Mouse (Mus musculus) thymus, adult 2 months (tissue): ENCODE results near the gene Pigk. TPM values are rescaled to one million over a fixed set of nuclear protein-coding genes. Genes with fewer than 3 reads are reported as not detected.
A peak's percentile ranks its signal among the peaks of the same experiment; 100 is the strongest.

Source experiments
- DNase-seq: peaks from one replicate; pipeline ENCODE4 v3.0.0; 2021
- H3K27ac ChIP-seq: fragments of 200-500 bp; 2 replicates; pipeline ENCODE4 v1.5.1; 2012; ENCODE audit warnings: low read length, control low read depth; ENCODE audit not compliant: control insufficient read depth, insufficient read depth
- H3K27me3 ChIP-seq: fragments of 200-500 bp; 2 replicates; pipeline ENCODE4 v1.6.1; 2012; ENCODE audit warnings: mild to moderate bottlenecking, low read length, moderate library complexity, mixed read lengths; ENCODE audit not compliant: control insufficient read depth, insufficient read depth
- H3K36me3 ChIP-seq: fragments of 200-500 bp; 2 replicates; pipeline ENCODE4 v1.6.1; 2012; ENCODE audit warnings: mild to moderate bottlenecking, low read length, moderate library complexity; ENCODE audit not compliant: control insufficient read depth, insufficient read depth
- H3K4me1 ChIP-seq: fragments of 200-500 bp; replicated peaks from 2 replicates; pipeline ENCODE4 v1.6.1; 2012; ENCODE audit warnings: low read length; ENCODE audit not compliant: control insufficient read depth, insufficient read depth
- H3K4me3 ChIP-seq: fragments of 200-500 bp; 2 replicates; pipeline ENCODE4 v1.5.1; 2012; ENCODE audit warnings: mild to moderate bottlenecking, low read length, control low read depth, moderate library complexity; ENCODE audit not compliant: control insufficient read depth, insufficient read depth
- CTCF ChIP-seq: fragments of 200-500 bp; IDR thresholded peaks from 2 replicates; pipeline ENCODE4 v1.5.1; 2012; ENCODE audit warnings: mild to moderate bottlenecking, control low read depth, low read length, moderate library complexity, borderline replicate concordance; ENCODE audit not compliant: control insufficient read depth, poor library complexity, insufficient read depth; ENCODE audit errors: extremely low read depth
- POLR2A ChIP-seq: fragments of 200-500 bp; IDR thresholded peaks from 2 replicates; pipeline ENCODE4 v1.6.1; 2012; ENCODE audit warnings: mild to moderate bottlenecking, low read length, control low read depth, moderate library complexity; ENCODE audit not compliant: control insufficient read depth, poor library complexity, insufficient read depth; ENCODE audit errors: extremely low read depth
- WGBS: fragments of 180-500 bp; shearing (Covaris S2); methylation state at CpG from one replicate; pipeline ENCODE4 v1.1.7; 2018; 5-methylcytosine and 5-hydroxymethylcytosine counted together
- polyA plus RNA-seq: library from polyadenylated mRNA; depleted of rRNA; stranded (reverse); fragments of >200 nt; gene quantifications from 2 replicates; pipeline ENCODE4 v1.2.3, GENCODE M21; 2012

The Pigk gene
- polyA plus RNA-seq, 1 experiment: 10.9 TPM

GRCm38 (mm10) chr3:152744301-152744700, 30.4 kb downstream of the Pigk start:
- WGBS: 96% methylated on average over 12 of the region's 12 CpGs
- Histone ChIP-seq H3K4me1 (no peaks in the 10 kb centered on the region), H3K4me3 (no peak overlapping the region), H3K27me3 (no peaks in the 10 kb centered on the region), H3K36me3 (no peaks in the 10 kb centered on the region), H3K27ac (no peak overlapping the region)
- TF ChIP-seq POLR2A (no peak), CTCF (no peak)
- DNase-seq: no peak

DNA sequence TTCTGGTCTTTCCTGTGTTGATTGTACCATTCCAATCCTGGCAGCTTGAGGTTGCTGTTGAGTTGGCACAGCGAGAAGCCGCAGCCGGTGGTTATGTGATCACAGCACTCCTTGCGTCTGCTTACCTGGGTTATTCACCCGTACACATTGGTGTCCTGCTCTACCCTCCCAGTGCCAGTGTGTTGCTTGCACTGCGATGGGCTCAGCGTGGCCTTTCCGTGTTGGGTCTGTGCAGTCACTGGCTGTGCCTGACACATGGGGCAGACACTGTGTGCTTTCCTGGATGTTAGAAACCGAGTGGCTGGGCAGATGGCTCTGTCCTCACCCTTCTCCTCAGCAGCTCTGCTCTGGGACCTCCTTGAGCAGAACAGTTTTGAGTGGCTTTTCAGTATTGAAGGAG, 31.7 kb downstream of the Pigk start:
- H3K4me1 ChIP-seq: no peaks in the 10 kb centered on the region
- 97% methylated on average over 9 of the region's 9 CpGs for WGBS
- no peak overlapping the region for H3K4me3 ChIP-seq
- H3K27me3 ChIP-seq: no peaks in the 10 kb centered on the region
- H3K36me3 ChIP-seq: no peaks in the 10 kb centered on the region
- no peak overlapping the region for H3K27ac ChIP-seq
- no peak for TF ChIP-seq POLR2A
- TF ChIP-seq CTCF: no peak
- DNase-seq: no peak

- DNase-seq: peak; percentile 14
- no peak for TF ChIP-seq CTCF
- TF ChIP-seq POLR2A: no peak
- H3K4me3 ChIP-seq: no peak overlapping the region
- no peaks in the 10 kb centered on the region for H3K36me3 ChIP-seq
- no peak overlapping the region for H3K27ac ChIP-seq
- H3K27me3 ChIP-seq: no peaks in the 10 kb centered on the region
- 48% methylated on average over 3 of the region's 3 CpGs for WGBS
- no peaks in the 10 kb centered on the region for H3K4me1 ChIP-seq
These were observed 35.6 kb downstream of the Pigk start for GRCm38 (mm10) chr3:152749461-152749871.

DNA sequence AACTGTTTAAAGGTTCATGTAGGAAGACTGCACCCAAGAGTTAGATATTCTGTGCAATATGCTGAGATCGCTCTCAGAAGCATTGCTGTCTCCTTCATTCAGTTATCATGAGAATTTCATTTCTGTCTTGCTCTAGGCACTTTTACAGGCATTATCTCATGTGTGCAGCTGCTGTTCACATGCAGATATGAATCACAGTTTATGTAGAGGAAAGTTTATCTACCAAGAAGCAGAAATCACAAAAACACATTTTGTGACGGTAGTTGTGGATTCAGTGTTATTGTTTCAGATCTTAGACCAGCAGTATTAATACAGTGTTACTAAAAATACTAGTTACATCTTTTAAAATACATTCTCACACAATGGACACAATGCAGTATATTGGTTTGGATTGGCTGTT, 36.0 kb downstream of the Pigk start:
- no peak for DNase-seq
- Histone ChIP-seq H3K4me1 (no peaks in the 10 kb centered on the region), H3K27me3 (no peaks in the 10 kb centered on the region), H3K27ac (no peak overlapping the region), H3K36me3 (no peaks in the 10 kb centered on the region), H3K4me3 (no peak overlapping the region)
- no peak for TF ChIP-seq CTCF
- no peak for TF ChIP-seq POLR2A
- WGBS: 86% methylated on average over 2 of the region's 2 CpGs

GRCm38 (mm10) chr3:152752911-152753310, 39.0 kb downstream of the Pigk start:
- no peak for TF ChIP-seq CTCF
- no peak for TF ChIP-seq POLR2A
- Histone ChIP-seq H3K4me1 (no peaks in the 10 kb centered on the region), H3K4me3 (no peak overlapping the region), H3K36me3 (no peaks in the 10 kb centered on the region), H3K27ac (no peak overlapping the region), H3K27me3 (no peaks in the 10 kb centered on the region)
- no peak for DNase-seq
- 96% methylated on average over 1 of the region's 1 CpGs for WGBS

DNA sequence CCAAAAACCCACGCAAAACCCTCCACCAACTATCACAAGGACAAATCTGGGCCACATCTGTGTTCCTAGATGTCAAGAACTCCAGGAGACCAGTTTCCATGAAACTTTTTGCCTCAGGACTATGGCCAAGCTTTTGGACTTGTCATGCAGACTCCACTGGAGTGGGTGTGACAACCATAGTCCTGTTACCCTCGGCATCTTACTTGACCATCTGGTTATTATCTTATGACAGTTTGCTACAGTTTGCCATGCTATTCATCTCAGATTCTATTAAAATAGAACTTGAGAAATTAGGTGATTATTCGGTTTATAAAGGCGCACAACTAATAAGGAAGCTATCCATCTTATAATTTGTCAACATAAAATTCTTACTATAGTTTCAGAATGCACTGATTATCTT, 39.4 kb downstream of the Pigk start:
- WGBS: 94% methylated on average over 4 of the region's 4 CpGs
- no peaks in the 10 kb centered on the region for H3K27me3 ChIP-seq

More for the DNA sequence above, 39.4 kb downstream of the Pigk start:
- no peak for TF ChIP-seq POLR2A
- TF ChIP-seq CTCF: no peak
- no peak overlapping the region for H3K4me3 ChIP-seq
- no peaks in the 10 kb centered on the region for H3K4me1 ChIP-seq
- H3K36me3 ChIP-seq: no peaks in the 10 kb centered on the region
- DNase-seq: no peak
- H3K27ac ChIP-seq: no peak overlapping the region
